Mouse (Mus musculus) gastrocnemius, adult 8-10 months (tissue): ENCODE data around the gene Sgms1. TPM values are rescaled to one million over a fixed set of nuclear protein-coding genes. Genes with fewer than 3 reads are reported as not detected.

Experiments used
- DNase-seq, 2 experiments: peaks; one replicate each; pipeline ENCODE4 v3.0.0; 2022; ENCODE audit warnings: low spot score in 2 of 2
- total RNA-seq, 4 experiments: library from RNA; stranded (reverse); gene quantifications; 2 replicates each; pipeline ENCODE4 v1.2.4; 2022

Gene Sgms1
- total RNA-seq, 4 experiments from 2014 or later = 57.6 to 68.1 (median 61.3) TPM

DNA sequence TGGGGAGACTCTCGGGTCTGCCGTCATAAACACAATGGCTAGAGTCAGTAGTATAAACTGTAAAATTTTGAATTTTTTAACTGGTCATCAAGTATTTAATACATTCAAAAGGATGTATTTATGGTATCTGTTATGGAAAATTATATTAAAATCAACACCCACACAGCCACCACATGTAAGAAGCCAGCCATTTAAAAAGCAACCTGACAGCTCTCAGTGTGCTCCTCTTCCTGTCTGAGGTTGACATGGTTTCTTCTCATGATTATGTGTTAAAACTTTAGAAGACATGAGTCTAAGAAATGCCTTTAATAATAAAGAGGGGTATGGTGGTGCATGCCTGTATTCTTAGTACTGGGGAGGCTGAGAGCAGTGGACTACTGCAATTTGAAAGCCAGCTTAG is 172.8 kb downstream of the Sgms1 start:
- no peak for DNase-seq

GRCm38 (mm10) chr19:32214905-32215806 is 174.4 kb downstream of the Sgms1 start:
- no peak for DNase-seq

- no peak for DNase-seq
Observed at GRCm38 (mm10) chr19:32213577-32213976, 175.9 kb downstream of the Sgms1 start.

GRCm38 (mm10) chr19:32211293-32211585 is 178.3 kb downstream of the Sgms1 start:
- DNase-seq = no peak

- DNase-seq = peak; percentile 81 to 84
Observed at GRCm38 (mm10) chr19:32210450-32211292, 178.8 kb downstream of the Sgms1 start.

DNA sequence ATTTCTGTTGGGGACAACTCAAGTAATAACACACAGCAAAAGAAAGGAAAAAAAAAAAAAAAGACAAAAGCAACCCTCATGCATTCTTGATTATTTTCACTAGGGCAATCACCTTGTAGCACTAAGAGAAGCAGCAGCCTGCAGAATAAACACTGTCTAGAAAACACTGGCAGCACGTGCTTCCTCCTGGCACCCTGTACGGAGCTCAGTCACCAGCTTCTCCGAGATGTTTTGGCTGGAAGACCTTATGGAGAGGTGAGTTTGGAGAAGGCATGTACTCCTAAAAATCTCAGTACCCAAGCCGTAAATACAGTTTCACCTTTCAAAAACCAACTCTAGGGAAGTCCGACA is 179.4 kb downstream of the Sgms1 start:
- DNase-seq = no peak

DNA sequence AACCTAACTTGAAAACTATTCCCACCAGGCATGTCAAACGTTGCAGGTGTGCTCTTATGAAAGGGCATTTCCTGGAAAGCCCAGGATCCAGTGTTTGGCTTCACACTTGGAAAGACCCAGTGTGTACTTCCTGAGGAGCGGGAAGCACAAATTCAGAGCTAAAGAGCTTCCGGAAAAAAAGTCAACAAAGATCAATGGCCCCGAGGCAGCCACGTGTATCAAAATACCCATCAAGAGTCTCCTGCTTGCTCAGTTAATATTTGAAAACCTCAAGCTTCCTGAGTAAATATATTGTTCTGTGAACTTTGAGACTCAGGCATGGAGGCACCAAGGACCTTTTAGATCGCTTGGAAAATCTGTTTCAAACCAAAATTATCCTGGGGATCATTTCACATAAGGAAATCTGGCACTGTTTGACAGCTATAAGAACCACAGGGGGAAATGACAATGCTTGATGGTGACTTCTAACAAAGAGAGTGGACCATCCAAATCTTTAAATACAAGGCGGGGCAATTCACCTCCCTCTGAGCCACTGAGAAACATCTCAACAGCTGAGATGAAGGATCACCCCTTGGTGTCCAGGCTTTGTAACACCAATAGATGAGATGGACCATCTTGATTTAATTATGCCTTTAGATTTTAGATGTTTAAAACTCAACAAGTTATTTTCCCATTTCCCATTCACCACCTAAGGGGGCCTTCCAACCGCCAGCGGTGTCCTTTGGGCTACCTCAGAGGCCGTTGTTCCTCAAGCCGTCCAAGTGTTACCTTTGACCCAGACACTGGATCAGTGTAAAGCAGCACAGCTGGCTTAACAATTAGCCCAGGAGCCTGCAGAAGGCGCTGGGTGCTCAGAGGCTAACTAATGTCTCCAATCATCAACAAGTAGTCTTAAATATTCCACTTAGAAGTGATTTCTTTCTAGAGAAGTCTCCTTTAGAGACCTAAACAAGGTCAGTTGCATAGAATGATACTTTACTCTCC is 187.1 kb downstream of the Sgms1 start:
- DNase-seq = no peak

- no peak for DNase-seq
Observed at GRCm38 (mm10) chr19:32199861-32200574, 189.5 kb downstream of the Sgms1 start.

- DNase-seq = no peak
Observed at GRCm38 (mm10) chr19:32199133-32199532, 190.4 kb downstream of the Sgms1 start.

GRCm38 (mm10) chr19:32198494-32199106 is 190.9 kb downstream of the Sgms1 start:
- no peak for DNase-seq

DNA sequence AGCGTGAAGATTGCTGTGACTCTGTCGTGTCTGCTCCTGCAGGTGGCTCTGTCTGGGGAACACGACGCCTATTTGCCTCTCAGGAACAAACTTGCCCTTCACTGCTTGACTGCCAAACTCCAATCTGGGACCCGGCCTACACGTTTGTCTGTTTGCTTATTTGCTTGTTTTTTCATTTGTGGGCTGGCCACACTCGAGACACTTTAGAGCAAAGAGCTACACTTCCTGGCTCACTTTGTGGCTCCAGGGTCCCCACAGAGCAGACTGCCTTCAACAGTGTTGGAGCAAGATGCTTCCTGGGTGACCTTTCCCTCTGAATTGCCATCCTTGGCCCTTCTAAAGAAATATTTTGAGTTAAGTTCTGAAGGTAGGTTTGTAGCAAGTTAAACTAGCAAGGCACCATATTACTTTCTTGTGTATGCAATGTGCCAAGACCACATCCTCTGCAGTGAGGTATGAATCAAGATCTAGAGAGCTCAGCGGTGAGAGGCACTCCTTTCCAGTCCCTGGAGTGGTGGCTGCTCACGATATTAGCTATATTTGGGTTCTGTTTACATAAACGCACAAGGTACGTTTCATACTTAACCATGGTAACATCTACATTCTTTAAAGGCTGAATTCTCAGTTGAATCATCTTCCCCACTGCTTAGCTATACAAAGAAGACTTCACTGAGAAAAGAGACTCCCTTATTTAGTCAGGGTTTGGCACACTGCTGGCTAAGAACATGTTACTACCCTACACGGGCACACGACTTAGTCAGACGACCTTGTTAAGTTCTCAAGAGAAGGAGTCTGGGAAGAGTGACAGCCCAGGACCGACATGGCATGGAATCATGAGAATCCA is 192.3 kb downstream of the Sgms1 start:
- no peak for DNase-seq

- peak; percentile 33 for DNase-seq
Observed at GRCm38 (mm10) chr19:32196222-32196621, 193.3 kb downstream of the Sgms1 start.

DNA sequence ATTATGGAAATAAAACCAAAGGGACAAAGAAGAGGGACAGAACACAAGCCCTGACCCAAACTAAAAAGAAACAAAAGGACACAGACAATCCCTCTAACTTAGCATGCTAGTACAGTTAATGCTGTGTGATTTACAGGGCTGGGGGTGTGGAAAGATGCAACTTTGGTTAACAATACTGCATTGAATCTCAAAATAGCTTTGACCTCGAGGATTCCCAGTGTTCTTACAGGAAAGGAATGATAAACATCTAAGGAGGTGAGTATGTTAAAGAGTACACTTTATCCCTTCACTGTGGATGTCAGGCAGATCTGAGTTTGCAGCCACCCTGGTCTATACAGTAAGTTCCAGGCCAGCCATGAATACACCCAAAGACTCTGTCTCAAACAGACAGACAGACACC is 194.7 kb downstream of the Sgms1 start:
- no peak for DNase-seq

DNA sequence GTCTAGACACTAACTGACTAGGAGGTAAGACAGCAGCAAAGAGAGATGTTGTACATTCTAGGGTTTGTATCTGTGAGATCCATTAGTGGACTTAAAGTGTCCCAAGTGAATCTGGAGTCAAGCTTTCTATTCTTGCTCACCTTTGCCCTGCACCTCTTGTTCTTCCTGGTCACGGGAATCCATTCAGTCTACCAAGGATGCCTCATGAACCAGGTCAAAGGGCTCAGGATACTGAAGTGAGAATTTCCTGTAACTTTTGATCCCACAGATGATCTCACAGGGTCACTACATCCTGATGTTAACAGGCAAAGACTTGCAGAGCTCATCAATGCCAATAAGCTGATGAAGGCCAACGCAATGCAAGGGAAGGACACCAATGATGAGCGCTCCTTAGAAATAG is 195.4 kb downstream of the Sgms1 start:
- DNase-seq = no peak

DNA sequence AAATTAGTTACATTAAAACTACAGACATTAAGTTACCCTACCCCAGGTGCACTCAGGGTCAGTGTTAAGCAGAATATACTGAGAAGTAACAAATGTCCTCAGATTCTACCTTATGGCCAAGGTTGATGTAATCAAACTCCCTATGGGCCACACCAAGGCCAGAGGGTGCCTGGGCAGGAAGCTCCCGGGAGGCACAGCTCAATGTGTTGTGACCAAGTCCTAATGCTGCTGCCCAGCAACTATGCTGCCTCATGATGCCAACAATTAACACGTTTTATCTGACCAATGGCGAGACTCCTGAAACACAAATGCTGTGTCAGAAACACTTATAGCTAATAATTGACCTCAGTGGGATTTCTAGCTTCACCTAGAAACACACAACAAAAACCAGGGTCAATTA is 197.9 kb downstream of the Sgms1 start:
- no peak for DNase-seq

DNA sequence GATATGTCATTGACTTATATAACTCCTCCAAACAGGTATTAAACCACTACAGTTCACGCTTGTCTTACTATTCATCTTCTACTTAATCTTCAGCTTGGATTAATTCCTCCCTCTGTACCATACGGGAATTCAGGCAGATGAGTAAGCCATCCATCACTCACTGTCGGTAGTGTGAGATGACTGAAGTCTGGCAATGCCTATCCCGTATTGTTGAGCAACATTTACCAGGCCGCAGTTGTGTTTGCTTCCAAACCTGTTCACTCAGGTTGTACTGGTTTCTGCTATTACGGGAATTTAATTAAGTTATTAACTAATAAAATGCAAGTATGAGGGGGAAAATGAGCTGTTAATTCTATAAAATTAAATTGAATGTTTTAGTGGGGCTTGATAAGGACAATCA is 199.6 kb downstream of the Sgms1 start:
- no peak for DNase-seq

- no peak for DNase-seq
Observed at GRCm38 (mm10) chr19:32189036-32189436, 200.5 kb downstream of the Sgms1 start.

- no peak for DNase-seq
Observed at GRCm38 (mm10) chr19:32186594-32187092, 202.9 kb downstream of the Sgms1 start.

GRCm38 (mm10) chr19:32183005-32183404 is 206.5 kb downstream of the Sgms1 start:
- no peak for DNase-seq
